Mouse (Mus musculus): Measurements from ENCODE around the gene Akap6.

Akap6 gene

DNA sequence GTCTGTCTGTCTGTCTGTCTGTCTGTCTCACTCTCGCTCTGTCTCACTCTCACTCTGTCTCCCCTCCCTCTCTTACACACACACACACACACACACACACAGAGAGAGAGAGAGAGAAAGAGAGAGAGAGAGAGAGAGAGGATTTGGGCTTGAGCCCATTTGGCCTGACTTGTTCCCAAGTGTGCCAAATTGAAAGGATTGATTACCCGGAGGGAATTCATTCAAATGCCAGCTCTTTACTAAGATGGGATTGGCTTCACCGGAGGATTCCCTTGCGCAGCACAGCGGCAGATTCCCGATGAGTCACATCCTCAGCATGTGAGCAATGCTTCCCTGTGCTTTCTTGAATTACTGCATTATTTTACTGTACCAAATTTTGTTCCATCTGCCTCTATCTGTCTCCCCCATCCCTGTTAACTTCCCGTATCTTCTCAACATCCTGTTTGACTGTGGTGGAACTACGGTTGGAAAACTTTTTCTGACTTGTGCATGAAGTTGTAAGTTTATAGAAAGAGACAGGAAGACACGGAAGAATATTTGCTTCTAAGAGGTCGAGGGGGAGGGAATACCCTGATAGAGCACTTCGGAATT is 447.4 kb downstream of the Akap6 start:
- DNase-seq (ENCODE audit: low spot score): no peak

DNA sequence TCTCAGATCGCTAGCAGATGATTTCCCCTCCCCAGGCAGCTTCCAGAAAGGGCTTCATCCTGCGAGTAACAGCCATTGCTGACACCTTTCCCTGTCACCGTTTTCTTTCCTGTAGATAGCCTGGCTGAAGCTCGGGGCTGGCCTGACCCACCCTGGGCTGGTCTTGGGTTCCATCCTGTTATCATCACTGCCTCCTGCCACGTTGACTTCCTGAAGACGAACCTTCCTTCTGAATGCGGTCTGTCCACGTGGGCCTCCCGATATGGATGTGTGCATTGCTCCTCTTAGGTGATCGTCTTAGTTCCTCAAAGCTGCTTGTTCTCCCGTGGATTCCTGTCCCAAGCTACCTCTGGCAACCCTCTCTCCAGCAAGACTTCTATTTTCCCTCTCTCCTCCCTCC is 448.5 kb downstream of the Akap6 start:
- DNase-seq (ENCODE audit: low spot score): no peak

DNA sequence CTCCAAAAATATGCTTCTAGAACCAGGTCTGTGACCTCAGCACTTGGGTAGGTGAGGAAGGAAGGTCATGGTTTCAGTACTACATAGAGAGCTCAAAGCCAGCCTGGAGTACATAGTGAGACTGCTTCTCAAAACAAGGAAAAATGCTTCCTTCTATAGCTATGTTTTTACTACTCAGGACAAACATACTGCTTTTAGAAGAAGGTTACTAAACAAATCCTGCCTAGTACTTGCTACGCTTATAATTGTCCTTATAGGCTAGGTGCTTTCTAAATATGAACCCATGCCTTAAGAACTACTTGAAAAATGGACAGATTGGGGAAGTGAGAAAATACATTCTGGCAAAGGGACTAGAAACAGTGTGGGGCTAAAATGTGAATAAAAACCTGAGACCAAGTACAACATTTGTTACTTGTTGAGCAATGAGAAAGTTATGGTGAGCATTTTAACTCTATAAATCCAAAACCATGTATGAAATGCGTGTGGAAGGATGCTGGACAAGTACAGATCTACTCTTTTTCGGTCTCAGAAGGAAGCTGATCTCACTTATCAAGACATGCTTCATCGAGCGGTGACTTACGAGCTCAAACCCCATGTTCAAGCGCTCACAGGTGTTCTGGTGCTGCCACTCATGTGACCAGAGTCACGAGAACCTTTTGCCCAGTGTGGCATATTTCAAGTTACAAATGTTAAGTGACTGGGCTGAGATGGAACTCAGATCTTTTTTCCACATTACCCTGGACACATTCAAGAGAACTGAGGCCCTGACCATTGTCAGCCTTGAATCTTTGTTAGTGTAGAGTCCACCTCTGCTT is 469.2 kb downstream of the Akap6 start:
- DNase-seq (ENCODE audit: low spot score): no peak

DNA sequence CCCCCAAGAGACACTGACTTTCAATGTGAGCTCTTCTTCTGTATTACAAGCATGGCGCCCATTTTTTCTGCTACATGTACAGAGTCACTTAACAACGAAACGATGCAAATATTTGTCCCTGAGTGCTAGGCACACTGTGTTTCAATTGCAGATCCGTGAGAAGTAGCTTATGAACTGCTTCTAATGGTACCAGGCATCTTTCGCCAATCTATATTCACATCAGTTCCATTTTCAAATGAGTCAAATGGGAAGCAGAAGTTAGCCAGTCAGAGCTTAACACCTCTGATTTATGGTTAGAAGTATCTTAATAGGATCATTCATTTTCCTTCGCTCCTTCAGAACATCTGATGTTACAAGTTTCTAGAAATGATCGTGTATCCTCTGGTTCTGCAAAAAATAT is 492.3 kb downstream of the Akap6 start:
- DNase-seq (ENCODE audit: low spot score): no peak

DNA sequence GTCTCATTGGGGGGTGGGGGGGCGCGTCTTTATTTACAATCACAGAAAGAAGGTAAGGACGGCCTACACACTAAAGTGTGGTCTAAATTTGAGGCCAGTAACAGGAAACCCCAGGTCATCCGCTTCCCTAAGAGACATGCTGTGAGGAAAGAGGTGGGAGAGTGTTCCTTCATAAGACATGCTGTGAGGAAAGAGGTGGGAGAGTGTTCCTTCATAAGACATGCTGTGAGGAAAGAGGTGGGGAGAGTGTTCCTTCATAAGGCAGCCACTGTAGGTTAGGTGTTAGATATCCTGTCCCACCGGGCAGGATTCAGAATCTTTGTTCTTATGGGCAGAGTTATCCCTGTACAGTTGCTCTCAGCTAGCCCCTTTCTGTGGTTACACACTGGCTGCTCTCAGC is 494.5 kb downstream of the Akap6 start:
- no peak for DNase-seq (ENCODE audit: low spot score)
